Mouse (Mus musculus) liver, embryonic 14.5 days (tissue): ENCODE measurements around the gene Hist1h4b.

Source experiments
- CTCF ChIP-seq: IDR thresholded peaks from 2 replicates; pipeline ENCODE4 v1.5.1; 2016; ENCODE audit warnings: antibody characterized with exemption, low read depth, control low read depth
- EP300 ChIP-seq: IDR thresholded peaks from 2 replicates; pipeline ENCODE4 v1.6.1; 2016; ENCODE audit warnings: antibody characterized with exemption, low read depth

- TF ChIP-seq EP300 (peak; percentile 70), CTCF (peak; percentile 28; the same call in 1 of the 2 replicates)
Measured at GRCm38 (mm10) chr13:23746201-23747080, 10.4 kb upstream of the Hist1h4b start, which contains the start of gene Hist1h2bb.
